Mouse (Mus musculus): ENCODE data around the gene Brd7. TPM values are rescaled to one million over a fixed set of nuclear protein-coding genes. Genes with fewer than 3 reads are reported as not detected.

Brd7 gene
- polyA plus RNA-seq, 1 experiment from 2014 or later: 32.9 TPM

- H3K27me3 ChIP-seq (replicated peaks; ENCODE audit: control insufficient read depth, insufficient read depth, low read length): no peaks in the 10 kb centered on the region
- ATAC-seq: no peak
- no peak overlapping the region for H3K9ac ChIP-seq (ENCODE audit: low read depth, low read length)
- no peak overlapping the region for H3K4me3 ChIP-seq (ENCODE audit: low read length)
- H3K4me1 ChIP-seq (ENCODE audit: control insufficient read depth, insufficient read depth, low read length): no peaks in the 10 kb centered on the region
- no peak overlapping the region for H3K4me2 ChIP-seq (ENCODE audit: low read depth, low read length)
- no peaks in the 10 kb centered on the region for H3K9me3 ChIP-seq (ENCODE audit: control insufficient read depth, low read length)
- 66% methylated on average over 14 of the region's 14 CpGs for WGBS
- H3K36me3 ChIP-seq (ENCODE audit: control insufficient read depth, insufficient read depth, low read length): no peaks in the 10 kb centered on the region
- no peak overlapping the region for H3K27ac ChIP-seq (ENCODE audit: low read length)
Observed at GRCm38 (mm10) chr8:88306511-88306910, 55.5 kb downstream of the Brd7 start.

GRCm38 (mm10) chr8:88305814-88306213 lies 56.2 kb downstream of the Brd7 start:
- 88% methylated on average over 4 of the region's 4 CpGs for WGBS
- no peak for ATAC-seq
- H3K36me3 ChIP-seq (ENCODE audit: control insufficient read depth, insufficient read depth, low read length): no peaks in the 10 kb centered on the region
- no peaks in the 10 kb centered on the region for H3K9me3 ChIP-seq (ENCODE audit: control insufficient read depth, low read length)
- H3K4me1 ChIP-seq (ENCODE audit: control insufficient read depth, insufficient read depth, low read length): 0 out of 2 replicates have a peak, but pooled peaks cover under 1% of the 10 kb centered on the region
- no peak overlapping the region for H3K4me2 ChIP-seq (ENCODE audit: low read depth, low read length)
- no peaks in the 10 kb centered on the region for H3K27me3 ChIP-seq (replicated peaks; ENCODE audit: control insufficient read depth, insufficient read depth, low read length)
- H3K4me3 ChIP-seq (ENCODE audit: low read length): no peak overlapping the region
- no peak overlapping the region for H3K27ac ChIP-seq (ENCODE audit: low read length)
- no peak overlapping the region for H3K9ac ChIP-seq (ENCODE audit: low read depth, low read length)

DNA sequence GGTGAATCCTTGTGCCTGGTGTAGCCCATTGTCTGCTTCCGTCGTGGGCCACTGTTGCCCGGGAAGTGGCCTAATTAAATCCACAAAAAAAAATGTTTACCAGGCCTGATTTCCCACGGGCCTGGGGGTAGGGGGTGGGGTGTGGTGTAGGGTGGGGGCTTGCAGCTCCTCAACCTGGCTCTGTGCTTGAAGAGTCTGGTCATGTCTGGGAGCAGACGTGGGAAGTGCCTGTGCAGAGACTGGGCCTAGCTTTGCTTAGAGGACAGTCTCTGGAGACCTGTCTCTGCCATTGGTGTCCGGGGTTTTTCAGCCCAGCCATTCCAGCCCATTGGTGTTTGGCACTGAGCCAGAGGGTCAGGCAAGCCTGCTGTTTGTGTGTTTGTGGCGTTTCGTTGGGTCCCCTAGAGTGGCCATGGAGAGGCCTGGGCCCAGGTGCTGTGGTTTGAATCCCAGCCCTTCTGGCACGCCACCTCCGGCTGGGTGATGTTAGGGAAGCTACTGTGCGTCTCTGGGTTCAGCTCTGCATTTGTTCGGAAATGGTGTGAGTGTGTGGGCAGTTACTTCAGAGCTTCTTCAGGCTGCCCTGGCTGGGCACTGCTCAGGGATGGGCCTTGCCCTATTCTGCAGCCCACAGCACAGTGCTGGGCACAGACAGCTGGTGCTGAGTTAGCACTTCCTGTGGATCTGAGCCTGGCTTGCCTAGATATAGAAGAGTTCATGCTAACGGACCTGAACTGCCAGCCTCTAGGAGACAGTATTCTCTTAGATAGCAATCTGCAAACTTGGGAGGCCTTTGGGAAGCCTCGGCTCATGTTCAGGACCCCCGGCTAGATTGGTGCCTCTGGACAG lies 60.2 kb downstream of the Brd7 start:
- H3K9me3 ChIP-seq (ENCODE audit: control insufficient read depth, low read length): no peaks in the 10 kb centered on the region
- no peak overlapping the region for H3K4me2 ChIP-seq (ENCODE audit: low read depth, low read length)
- no peak overlapping the region for H3K27ac ChIP-seq (ENCODE audit: low read length)
- 67% methylated on average over 15 of the region's 15 CpGs for WGBS
- no peak overlapping the region for H3K4me3 ChIP-seq (ENCODE audit: low read length)
- H3K27me3 ChIP-seq (replicated peaks; ENCODE audit: control insufficient read depth, insufficient read depth, low read length): no peaks in the 10 kb centered on the region
- 0 out of 2 replicates have a peak, but pooled peaks cover 5% of the 10 kb centered on the region for H3K4me1 ChIP-seq (ENCODE audit: control insufficient read depth, insufficient read depth, low read length)
- ATAC-seq: no peak
- H3K36me3 ChIP-seq (ENCODE audit: control insufficient read depth, insufficient read depth, low read length): no peaks in the 10 kb centered on the region
- H3K9ac ChIP-seq (ENCODE audit: low read depth, low read length): no peak overlapping the region

DNA sequence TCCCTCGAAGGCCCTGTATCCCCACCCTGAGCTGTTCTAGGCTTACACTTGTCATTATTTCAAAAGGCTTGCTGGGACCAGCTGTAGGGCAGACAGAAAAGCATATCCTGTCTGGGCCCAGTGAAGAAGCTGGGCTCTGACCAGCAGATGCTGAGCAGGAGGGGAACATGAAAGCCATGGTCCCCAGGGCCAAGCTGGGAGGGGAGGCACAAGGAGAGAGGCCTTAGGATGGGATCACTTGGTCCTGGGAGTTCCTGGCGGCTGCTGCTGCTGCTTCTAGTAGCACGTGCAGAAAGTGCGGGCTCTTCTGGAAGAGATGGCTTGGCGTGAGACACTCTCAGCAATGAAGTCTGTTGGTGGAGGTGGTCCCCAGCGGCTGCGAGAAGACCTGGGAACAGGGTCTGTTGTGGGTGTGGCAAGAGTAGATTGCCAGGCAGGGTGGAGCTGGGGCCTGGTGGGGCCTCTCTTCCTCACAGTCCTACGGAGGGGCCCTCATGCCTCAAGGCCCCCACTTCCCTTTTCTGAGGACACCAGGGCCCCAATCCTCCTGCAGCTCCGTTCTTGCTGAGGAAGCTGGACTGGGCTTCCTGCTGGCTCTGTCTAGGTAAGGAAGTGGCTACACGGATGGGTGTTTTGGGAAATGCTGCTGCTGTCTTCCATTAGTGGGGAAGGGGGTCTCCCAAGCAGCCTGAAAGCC lies 61.9 kb downstream of the Brd7 start:
- Histone ChIP-seq H3K27ac (ENCODE audit: low read length) (no peak overlapping the region), H3K27me3 (replicated peaks; ENCODE audit: control insufficient read depth, insufficient read depth, low read length) (no peaks in the 10 kb centered on the region), H3K36me3 (ENCODE audit: control insufficient read depth, insufficient read depth, low read length) (no peaks in the 10 kb centered on the region), H3K4me3 (ENCODE audit: low read length) (no peak overlapping the region), H3K4me2 (ENCODE audit: low read depth, low read length) (no peak overlapping the region), H3K4me1 (ENCODE audit: control insufficient read depth, insufficient read depth, low read length) (peaks cover 7% of the 10 kb centered on the region; the same call in 1 of the 2 replicates), H3K9ac (ENCODE audit: low read depth, low read length) (peak overlapping the region; percentile 24; the same call in 1 of the 2 replicates), H3K9me3 (ENCODE audit: control insufficient read depth, low read length) (no peaks in the 10 kb centered on the region)
- 61% methylated on average over 10 of the region's 10 CpGs for WGBS
- ATAC-seq: peak; percentile 55

- H3K9ac ChIP-seq (ENCODE audit: low read depth, low read length): no peak overlapping the region
- no peak overlapping the region for H3K4me2 ChIP-seq (ENCODE audit: low read depth, low read length)
- H3K9me3 ChIP-seq (ENCODE audit: control insufficient read depth, low read length): no peaks in the 10 kb centered on the region
- H3K27ac ChIP-seq (ENCODE audit: low read length): no peak overlapping the region
- no peak for ATAC-seq
- no peaks in the 10 kb centered on the region for H3K27me3 ChIP-seq (replicated peaks; ENCODE audit: control insufficient read depth, insufficient read depth, low read length)
- no peaks in the 10 kb centered on the region for H3K36me3 ChIP-seq (ENCODE audit: control insufficient read depth, insufficient read depth, low read length)
- peaks cover 9% of the 10 kb centered on the region; the same call in 1 of the 2 replicates for H3K4me1 ChIP-seq (ENCODE audit: control insufficient read depth, insufficient read depth, low read length)
- no peak overlapping the region for H3K4me3 ChIP-seq (ENCODE audit: low read length)
- WGBS: 85% methylated on average over 10 of the region's 10 CpGs
Observed at GRCm38 (mm10) chr8:88298733-88299103, 63.3 kb downstream of the Brd7 start.

- no peak overlapping the region for H3K9ac ChIP-seq (ENCODE audit: low read depth, low read length)
- no peak overlapping the region for H3K27ac ChIP-seq (ENCODE audit: low read length)
- 47% methylated on average over 12 of the region's 12 CpGs for WGBS
- no peaks in the 10 kb centered on the region for H3K9me3 ChIP-seq (ENCODE audit: control insufficient read depth, low read length)
- H3K4me3 ChIP-seq (ENCODE audit: low read length): no peak overlapping the region
- no peak overlapping the region for H3K4me2 ChIP-seq (ENCODE audit: low read depth, low read length)
- H3K4me1 ChIP-seq (ENCODE audit: control insufficient read depth, insufficient read depth, low read length): peaks cover 9% of the 10 kb centered on the region; the same call in 1 of the 2 replicates
- H3K36me3 ChIP-seq (ENCODE audit: control insufficient read depth, insufficient read depth, low read length): no peaks in the 10 kb centered on the region
- H3K27me3 ChIP-seq (replicated peaks; ENCODE audit: control insufficient read depth, insufficient read depth, low read length): no peaks in the 10 kb centered on the region
- ATAC-seq: peak; percentile 61
Observed at GRCm38 (mm10) chr8:88297976-88298732, 63.8 kb downstream of the Brd7 start.

- no peak overlapping the region for H3K27ac ChIP-seq (ENCODE audit: low read length)
- H3K9me3 ChIP-seq (ENCODE audit: control insufficient read depth, low read length): no peaks in the 10 kb centered on the region
- ATAC-seq: no peak
- no peak overlapping the region; the same call in 1 of the 2 replicates for H3K9ac ChIP-seq (ENCODE audit: low read depth, low read length)
- WGBS: 84% methylated on average over 2 of the region's 2 CpGs
- no peaks in the 10 kb centered on the region for H3K36me3 ChIP-seq (ENCODE audit: control insufficient read depth, insufficient read depth, low read length)
- no peaks in the 10 kb centered on the region for H3K27me3 ChIP-seq (replicated peaks; ENCODE audit: control insufficient read depth, insufficient read depth, low read length)
- no peak overlapping the region for H3K4me2 ChIP-seq (ENCODE audit: low read depth, low read length)
- peaks cover 3% of the 10 kb centered on the region; the same call in 1 of the 2 replicates for H3K4me1 ChIP-seq (ENCODE audit: control insufficient read depth, insufficient read depth, low read length)
- no peak overlapping the region for H3K4me3 ChIP-seq (ENCODE audit: low read length)
Observed at GRCm38 (mm10) chr8:88294977-88295376, 67.0 kb downstream of the Brd7 start.

- ATAC-seq: no peak
- Histone ChIP-seq H3K4me2 (ENCODE audit: low read depth, low read length) (no peak overlapping the region), H3K27me3 (replicated peaks; ENCODE audit: control insufficient read depth, insufficient read depth, low read length) (no peaks in the 10 kb centered on the region), H3K4me3 (ENCODE audit: low read length) (no peak overlapping the region), H3K36me3 (ENCODE audit: control insufficient read depth, insufficient read depth, low read length) (no peaks in the 10 kb centered on the region), H3K9me3 (ENCODE audit: control insufficient read depth, low read length) (no peaks in the 10 kb centered on the region), H3K27ac (ENCODE audit: low read length) (no peak overlapping the region), H3K4me1 (ENCODE audit: control insufficient read depth, insufficient read depth, low read length) (peaks cover 3% of the 10 kb centered on the region; the same call in 1 of the 2 replicates), H3K9ac (ENCODE audit: low read depth, low read length) (no peak overlapping the region)
- WGBS: 81% methylated on average over 9 of the region's 9 CpGs
Observed at GRCm38 (mm10) chr8:88293590-88294356, 68.2 kb downstream of the Brd7 start.
